Mouse (Mus musculus) cerebellum, adult 11 months (tissue): ENCODE data around the gene Hint1.
"Not testable (repeated sequence)": the region's sequence is repeated elsewhere in the genome, so short reads cannot be mapped to it uniquely, and the experiment has no call there.

Experiments used
- DNase-seq: peaks from one replicate; pipeline ENCODE4 v3.0.0; 2022

The Hint1 gene

DNA sequence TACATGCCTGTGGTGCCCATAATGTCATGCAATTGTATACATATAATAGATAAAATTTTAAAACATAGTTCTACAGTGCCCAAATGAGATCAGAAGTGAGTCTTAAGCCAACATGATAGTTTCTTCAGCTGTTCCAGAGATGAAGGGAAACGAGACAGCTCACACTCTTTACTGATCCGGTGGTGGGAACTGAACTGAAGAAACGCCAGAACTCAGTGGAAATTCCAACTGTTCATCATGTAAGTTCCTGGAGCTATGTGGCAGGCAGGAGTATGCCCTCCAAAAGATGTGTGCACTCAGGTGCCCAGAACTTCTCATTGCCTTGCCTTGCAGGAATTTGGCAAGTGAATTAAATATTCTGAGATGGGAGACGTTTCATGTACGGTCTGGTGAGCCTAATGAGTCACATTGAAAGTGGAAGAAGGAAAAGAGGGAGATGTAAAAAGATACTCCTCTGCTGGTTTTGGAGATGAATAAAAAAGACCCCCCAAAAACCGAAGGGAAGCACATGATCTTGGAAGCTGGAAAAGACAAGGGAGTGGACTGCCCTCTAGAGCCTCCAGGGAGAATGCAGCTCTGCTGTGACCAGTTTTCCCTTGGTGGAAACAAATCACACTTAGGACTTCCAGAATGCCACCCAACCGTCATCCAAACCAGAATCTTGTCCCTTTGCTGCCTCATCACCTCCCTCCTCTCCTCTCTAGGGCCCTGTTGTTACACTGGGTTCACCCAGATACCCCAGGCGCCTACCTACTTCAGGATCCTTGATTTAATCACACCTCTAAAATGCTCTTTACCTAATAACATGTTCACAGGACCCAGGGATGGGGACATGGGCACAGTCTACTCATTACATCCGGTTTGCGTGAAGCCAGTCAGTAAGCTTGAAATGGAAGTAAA, 3.3 kb upstream of the Hint1 start:
- DNase-seq, result peak; percentile 41

DNA sequence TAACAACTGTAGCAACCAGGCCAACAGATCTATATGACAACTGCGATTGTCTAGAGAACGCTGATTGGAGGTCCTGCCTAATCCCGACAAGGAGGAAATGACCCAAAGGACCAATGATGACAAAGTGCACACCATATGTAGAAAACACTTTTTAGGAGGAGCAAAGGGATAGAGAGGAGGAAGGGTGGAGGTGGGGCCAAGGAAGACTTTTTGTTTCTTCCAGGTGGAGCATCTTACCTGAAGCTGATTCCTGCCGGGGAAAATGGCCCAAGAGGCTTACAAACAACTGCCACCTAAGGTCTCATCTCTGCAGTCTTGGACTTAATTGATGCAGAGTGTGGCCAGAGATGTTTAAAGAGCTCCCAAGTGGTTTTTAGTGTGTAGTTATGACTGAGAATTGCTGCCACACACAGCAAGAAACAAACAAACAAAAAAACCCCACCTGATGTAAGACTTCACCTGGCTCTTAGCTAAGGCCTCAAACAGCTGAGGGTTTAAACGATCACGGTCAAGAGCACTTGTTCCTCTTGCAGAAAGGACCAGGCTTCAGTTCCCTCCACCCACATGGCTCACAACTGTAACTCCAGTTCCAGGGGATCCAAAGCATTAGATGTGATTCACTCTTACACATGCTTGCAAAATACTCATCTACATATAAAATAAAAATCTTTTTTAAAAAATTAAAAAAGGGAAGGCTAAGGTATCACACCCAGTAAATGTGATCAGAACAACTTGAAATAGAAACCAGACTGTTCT, 675 bp upstream of the Hint1 start:
- DNase-seq, result no peak

DNA sequence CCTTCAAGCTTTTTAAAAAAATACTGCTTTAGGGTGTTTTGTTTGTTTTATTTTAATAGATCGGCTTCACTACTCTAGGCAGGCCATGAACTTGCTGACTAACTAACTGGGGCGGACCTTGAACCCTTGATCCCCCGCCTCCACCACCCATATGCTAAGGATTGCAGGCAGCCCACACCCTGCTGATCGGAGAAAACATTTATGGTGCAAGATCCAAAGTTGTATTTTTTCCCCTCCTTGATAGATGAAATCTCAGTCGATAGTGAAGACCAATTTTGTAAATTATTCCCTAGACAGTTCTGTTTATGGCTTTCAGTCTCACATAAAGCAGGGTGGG, 834 bp downstream of the Hint1 start:
- DNase-seq, result no peak

DNA sequence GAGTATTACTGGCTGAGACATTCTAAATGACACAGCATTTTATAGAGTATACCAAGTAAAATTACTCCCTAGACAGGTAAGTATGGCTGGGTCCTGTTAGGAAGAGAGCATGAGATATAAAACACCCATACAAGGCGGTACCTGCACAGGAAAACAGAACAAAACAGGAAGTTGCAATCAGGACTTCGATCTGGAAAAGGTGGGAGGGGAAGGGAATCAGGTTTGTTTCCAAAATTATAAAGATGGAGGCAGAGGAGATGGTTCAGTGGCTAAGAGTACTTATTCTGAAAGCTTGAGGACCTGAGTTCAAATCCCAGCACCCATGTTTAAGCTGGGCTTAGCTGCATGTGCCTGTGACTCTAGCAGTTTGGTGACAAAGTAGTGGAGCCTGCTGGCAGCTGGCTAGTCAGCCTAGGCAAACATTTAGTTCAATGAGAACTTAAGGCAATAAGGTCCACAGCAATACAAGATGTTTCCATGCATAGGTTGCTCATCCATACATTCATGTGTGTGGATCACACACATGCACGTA, 1.8 kb downstream of the Hint1 start:
- no peak for DNase-seq

DNA sequence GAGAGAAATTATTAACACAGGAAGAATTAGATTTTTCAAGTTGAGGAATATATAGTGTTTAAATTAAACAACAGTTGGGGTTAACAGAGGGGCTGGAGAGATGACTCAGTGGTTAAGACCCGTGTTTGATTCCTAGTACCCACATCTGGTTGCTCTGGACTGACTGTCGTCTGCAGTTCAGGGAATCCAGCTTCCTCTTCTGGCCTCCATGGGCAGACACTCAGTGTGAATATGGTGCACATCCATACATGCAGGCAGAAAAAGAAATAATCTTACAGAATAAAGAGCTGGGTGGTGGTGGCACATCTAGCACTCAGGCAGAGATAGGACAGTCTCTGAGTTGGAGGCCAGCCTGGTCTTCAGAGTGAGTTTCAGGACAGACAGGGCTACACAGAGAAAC, 2.3 kb downstream of the Hint1 start:
- DNase-seq, result no peak

DNA sequence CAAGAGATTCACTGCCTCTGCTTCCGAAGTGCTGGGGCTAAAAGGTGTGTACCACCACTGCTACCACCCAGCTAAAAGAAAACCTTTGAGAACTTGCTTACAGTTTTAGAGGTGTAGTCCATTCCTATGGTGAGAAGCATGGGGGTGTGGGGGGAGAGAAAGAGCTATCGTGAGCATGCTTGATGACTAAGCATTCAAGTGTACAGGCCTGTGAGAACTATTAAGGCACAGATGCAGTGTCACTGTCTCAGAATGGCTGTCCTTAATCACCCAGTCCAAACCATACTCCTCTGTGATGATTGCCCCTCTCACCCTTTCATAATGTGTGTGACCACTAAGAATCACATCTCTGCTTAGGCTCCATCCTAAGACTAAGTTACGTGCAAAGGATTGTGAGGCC, 3.1 kb downstream of the Hint1 start:
- DNase-seq, result no peak

DNA sequence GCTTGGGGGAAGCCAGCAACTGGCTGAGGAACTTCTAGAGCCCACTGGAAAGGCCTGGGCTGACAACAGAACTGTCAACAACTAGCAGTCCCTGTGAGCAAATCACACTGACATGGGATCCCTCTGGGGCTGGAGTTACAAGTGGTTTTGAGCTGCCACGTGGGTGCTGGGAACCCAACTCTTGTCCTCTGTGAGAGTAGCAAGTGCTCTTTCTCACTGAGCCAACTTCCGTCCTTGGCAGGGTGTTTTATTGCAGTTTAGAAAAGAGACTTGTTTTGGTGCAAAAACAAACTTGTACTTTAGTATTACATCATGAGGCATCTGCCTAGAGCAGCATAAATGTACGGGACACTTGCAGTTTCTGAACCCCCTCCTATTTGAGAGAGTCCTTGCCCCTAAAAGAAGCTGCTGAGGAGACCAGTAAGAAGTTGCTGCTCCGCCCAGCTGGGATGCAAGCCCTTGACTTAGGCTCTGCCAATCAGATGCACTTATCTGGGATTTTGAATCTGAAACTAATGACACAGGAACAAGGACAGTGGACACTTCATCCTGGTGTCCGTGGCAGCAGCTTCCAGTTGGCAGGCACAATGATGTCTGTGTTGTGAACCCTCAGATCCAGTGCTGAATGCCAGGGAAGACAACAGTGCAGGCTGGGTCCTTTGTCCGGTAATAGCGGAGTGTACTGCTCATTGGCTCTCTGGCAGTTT, 5.8 kb downstream of the Hint1 start:
- DNase-seq, result no peak

DNA sequence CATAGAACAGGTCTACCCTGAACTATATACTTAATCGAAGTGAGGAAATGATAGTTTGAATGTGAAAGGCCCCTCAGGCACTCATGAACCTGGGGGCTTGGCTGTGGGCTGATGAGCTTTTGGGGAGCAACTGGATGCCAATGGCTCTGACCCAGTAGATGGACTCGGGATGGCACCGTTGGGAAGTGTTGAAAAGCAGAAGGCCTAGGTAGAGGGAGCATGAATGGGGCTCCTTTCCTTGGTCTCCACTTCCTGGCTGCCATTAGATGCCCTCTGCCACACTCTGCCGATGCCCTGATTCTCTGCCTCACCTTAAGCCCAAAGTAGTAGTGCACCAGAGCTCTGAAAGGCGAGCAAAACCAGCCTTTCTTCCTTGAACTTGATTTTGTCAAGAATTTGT, 9.8 kb downstream of the Hint1 start:
- DNase-seq, result no peak

DNA sequence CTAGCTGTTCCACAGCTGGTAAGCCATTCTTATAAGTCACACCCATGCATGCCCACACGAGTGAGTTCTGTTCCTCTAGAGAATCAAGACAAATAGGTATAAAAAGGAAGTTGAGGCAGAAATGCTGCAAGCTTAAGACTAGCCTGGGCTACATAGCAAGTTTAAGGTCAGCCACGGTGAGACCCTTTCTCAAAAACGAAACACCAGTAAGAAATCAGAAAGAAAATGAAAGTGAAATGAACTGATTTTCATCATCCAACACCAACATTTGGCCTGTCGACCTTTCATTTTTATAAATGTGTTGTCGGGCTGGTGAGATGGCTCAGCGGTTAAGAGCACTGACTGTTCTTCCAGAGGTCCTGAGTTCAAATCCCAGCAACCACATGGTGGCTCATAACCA, 12.7 kb downstream of the Hint1 start:
- no peak for DNase-seq

DNA sequence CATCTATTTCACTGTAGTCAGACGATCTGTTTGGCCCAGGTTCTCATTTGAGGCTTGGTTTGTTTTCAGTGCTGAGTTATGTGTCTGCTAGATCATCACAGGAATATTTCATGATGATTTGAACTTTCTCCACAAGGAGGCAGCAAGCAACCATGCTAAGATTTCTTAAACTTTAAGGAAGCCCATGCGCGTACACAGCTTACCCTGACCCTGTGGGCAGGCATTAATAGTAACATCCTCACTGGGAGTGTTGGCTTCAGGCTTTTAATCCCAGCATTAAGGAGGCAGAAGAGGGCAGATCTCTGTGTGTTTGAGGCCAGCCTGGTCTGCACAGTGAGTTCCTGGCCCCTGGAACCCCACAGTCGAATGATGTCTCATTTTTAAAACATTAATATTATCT, 13.3 kb downstream of the Hint1 start:
- DNase-seq, result no peak

DNA sequence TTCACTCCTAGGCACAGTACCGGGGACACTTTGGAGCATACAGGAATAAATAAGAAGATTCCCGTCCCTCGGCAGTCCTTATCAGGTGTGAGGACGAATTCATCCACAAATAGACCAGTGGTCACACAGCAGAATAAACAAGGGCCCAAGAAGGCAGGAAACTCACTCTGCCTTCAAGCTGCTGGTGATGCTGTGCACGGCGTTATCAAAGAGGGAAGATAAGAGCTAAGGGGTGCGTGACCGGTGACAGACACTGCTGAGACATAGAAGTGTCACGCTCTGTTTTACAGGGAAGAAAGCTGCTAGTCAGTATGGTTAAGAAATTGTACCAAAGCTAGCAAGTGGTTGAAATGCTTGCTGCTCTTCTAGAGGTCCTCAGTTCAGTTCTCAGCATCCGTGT, 13.7 kb downstream of the Hint1 start:
- DNase-seq, result no peak

DNA sequence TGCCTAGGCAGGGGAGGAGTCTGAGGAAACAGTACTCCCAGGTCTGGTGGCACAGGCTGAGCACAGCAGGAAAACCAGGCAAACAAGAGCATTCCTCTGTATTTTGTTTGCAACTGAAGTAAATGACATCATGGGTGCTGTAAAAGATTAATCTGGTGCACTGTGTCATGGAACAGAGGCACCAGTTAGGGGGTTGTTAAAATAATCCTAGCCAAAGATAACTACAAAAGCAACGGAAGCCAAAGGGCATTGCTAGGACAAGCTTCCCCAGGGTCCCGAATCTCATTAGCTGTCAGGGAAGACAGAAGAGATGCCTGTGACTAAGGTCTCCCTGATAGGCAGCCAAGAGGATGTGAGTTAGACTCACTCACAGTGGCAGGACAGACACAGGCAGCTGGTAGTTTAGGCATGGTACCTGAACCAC, 14.9 kb downstream of the Hint1 start:
- DNase-seq, result no peak

DNA sequence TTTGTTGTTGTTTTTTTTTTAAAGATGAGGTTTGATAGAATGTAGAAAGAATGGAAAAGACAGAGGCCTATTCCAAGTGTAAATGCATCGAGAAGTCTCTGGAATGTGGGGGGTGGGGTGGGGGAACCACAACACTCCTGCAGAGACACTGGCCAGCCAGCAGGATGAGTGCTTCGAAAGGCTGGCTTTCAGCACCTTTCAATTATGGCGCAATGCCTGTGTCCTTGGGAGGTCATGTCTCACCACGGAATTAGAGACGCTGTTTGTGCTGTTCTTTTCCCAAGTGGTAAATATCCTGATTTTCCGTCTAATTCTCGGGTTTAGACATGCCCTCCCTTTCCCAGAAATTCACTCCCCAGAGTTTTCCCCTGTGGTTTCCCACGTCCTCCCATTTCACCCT, 16.5 kb downstream of the Hint1 start:
- no peak for DNase-seq

DNA sequence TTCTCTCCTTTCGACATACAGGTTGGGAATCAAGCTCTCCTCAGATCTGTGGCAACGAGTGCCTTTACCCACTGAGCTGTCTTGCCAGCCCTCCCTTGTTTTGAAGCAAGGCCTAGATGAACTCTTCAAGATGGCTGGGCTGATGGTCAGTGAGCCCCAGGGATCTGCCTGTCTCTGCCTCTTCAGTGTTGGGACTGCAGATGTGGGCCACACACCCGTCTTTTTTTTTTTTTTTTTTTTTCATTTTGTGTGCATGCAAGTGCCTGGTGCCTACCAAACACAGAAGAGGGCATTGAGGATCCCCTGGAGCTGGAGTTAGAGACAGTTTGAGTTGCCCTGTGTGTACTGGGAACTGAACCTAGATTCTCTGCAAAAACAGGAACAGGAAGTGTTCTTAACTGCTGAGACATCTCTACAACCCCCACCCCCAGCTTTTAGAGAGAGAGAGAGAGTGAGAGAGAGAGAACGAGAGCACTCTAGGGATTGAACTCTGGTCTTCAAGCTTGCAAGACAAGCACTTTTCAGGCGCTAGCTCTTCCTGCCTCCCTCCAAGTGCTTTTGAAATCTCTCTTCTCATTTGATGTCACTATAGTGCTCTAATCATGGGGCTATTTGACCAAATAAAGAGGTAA, 18.1 kb downstream of the Hint1 start:
- no peak for DNase-seq

DNA sequence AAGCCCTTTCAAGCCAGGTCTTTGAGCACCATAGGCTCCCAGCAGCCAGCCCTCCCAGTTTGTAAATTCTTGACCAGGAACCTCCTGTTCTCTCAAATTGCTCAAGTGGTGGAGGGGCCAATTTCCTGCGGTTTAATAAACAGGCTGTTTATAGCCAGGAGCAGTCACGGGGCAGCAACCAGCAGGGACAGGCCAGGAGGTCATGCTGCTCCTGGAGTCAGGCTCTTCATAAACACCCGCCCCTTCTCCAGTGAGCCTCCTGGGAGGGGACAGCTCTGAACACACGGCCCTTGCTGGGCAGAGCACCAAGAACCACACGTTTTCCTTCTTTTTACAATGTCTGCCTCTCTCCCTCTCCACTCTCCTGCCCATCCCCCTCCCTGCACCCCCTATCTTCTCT, 18.8 kb downstream of the Hint1 start:
- DNase-seq, result no peak

DNA sequence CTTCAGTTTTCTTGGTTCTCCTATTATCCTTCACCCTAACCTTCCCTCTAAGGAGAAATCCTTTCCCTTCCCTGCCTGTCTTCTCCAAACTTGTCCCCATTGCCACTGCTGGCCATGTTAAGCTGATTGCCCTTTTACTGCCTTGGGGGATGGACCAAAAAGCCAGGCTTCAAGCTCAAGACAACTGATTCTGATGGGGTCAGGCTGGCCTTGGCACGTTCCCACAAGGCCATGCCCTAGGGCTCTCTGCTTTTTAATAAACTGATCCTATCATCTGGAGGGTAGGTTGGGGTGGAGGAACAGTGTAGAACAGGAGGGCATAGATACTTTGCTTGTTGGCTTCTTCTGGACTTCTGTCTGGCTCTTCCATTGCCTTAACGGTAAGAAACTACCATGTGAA, 19.2 kb downstream of the Hint1 start:
- no peak for DNase-seq

DNA sequence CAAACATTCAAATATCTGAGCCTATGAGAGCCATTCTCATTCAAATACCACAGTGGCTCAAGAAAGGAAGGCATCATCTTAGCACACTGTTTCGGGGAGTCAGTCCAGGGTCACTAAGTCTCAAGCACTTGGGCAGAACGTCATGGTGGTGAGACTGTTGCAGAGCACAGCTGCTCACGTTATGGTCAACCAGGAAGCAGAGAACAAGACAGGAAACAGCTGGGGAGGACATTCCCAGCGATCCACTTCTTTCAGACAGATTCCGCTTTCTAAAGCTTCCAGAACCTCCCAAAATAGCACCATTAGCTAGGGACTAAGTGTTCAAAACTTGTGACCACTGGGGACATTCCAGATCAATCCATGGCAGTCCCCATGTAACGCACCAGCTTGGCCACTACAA, 21.7 kb downstream of the Hint1 start:
- no peak for DNase-seq

DNA sequence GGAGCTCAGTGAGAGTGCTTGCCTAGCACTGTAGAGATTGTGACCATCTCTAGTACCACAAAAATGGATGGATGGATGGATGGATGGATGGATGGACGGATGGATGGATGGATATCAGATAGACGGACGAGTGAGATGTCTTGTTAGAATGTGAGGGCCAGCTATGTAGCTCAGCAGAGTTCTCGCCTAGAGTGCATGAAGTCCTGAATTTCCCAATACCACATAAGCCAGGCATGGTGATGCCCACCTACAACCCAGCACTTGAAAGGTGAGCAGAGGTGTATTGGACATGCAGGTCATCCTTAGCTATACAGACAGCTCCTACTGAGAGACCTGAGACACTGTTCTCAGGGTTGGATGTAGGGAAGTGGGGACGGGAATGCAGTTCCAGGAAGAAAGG, 25.2 kb downstream of the Hint1 start:
- no peak for DNase-seq

DNA sequence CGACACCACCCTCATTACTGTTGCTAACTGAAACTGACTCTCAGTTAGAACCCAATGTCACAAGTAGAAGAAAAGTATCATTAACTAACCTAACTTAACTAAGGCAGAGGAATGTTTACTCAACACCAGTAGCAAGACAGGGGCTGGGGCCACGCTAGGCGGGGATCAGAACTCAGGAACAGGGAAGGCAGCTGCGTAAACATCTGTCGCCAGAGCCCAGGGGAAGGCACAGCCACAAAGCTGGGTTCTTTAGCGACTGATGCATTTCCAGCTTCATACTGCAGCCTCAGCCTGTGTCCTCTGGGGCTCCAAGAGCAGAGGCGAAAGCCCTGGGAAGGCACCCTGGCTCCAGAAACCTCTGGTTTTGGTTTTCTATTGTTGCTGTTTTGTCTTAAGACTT, 25.9 kb downstream of the Hint1 start:
- no peak for DNase-seq

DNA sequence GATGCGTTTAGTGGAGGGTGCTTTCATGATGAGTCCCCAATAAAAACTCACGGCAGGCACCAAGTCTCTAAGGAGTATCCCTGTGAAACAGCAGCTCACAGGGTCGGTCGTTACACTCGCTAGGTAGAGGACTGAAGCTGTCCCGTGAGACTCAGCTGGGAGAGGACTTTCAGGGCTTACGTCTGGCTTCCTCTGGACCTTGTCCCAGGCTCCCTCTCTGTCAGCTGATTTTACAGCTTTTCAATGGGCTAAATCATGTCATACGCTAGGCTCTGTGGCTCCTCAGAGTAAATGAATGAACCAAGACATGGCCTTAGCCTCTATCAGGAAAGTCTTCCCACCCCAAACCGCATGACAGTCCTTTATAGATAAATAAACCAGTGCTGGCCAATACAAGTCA, 28.4 kb downstream of the Hint1 start:
- no peak for DNase-seq

DNA sequence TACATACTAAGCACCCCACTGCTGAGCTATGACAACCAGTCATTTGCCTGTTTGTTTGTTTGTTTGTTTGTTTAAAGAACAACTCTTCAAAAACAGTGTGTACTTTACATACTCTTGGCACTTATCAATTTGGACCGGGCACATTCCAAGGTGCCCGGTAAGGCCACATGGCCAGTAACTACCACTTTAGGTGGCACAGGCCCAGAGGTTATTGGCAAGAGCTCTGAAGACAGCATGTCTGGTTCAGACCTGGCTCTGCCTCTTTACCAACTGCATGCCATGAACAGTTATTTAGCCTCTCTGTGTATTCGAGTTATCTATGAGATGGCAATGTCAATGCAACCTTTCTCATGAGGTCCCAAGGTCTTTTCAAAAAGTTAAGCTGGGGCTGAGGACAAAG, 30.5 kb downstream of the Hint1 start:
- DNase-seq, result not testable (repeated sequence)

DNA sequence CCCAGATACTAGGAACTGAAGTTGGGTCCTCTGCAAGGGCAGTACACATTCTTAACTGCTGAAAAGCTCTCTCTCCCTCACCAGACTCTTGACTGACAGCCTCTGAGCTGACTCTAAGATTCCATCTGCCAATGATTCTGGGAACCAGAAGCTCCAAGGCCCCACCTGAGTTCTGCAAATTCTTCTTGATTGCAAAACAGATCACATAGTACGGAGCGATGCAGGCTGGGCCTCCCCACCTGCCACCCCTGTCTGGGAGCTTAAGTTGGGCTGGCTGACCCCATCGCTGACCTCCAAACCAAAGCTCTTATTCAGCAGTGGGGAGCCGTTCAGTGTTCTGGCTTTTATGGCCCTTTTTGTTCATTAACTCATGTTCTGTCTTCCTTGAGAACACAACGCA, 31.3 kb downstream of the Hint1 start:
- DNase-seq, result no peak

DNA sequence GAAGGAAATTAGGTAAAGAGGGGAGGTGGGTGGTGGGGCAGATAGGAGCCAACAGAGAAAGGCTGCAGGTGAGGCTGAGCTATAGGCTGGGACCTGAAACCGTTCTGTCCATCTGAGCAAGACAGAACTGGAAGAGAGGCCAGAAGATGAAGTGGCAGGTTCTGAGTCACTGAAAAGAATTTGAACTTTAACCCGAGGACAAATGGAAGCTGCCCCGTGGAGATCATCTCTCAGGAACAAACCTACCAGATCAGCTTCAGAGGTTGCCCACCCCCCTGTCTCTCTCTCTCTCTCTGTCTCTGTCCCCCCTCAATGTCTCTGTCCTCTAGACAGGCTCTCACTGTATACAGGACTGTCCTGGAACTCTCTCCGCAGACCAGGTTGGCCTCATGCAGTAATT, 33.5 kb downstream of the Hint1 start:
- no peak for DNase-seq
